Mouse (Mus musculus): ENCODE data around the gene Hdac4. TPM values are rescaled to one million over a fixed set of nuclear protein-coding genes. Genes with fewer than 3 reads are reported as not detected.

The Hdac4 gene
- polyA plus RNA-seq, 1 experiment from 2014 or later, result 15.4 TPM

GRCm38 (mm10) chr1:91920038-91920589 is 275.4 kb downstream of the Hdac4 start:
- Histone ChIP-seq H3K4me2 (ENCODE audit: low read length) (no peak overlapping the region), H3K27ac (replicated peaks in 1 of 2; ENCODE audit: control insufficient read depth in 1 of 2, insufficient read depth in 1 of 2, low read depth in 2 of 2, low read length in 2 of 2) (no peak overlapping the region), H3K9me3 (ENCODE audit: control insufficient read depth, low read length) (0 out of 2 replicates have a peak, but pooled peaks cover 2% of the 10 kb centered on the region), H3K4me3 (ENCODE audit: control insufficient read depth in 1 of 2, insufficient read depth in 1 of 2, low read depth in 1 of 2, low read length in 2 of 2) (no peak overlapping the region), H3K9ac (ENCODE audit: low read length) (no peak overlapping the region), H3K4me1 (ENCODE audit: control insufficient read depth in 2 of 2, insufficient read depth in 2 of 2, low read length in 2 of 2) (peaks cover 18 to 21% of the 10 kb centered on the region in 2 experiments), H3K36me3 (ENCODE audit: control insufficient read depth, insufficient read depth, low read length) (no peaks in the 10 kb centered on the region), H3K27me3 (ENCODE audit: control insufficient read depth, insufficient read depth, low read length) (no peaks in the 10 kb centered on the region)
- WGBS, result 23% methylated on average over 7 of the region's 7 CpGs
- ATAC-seq (ENCODE audit: insufficient number of reproducible peaks, insufficient read depth, low FRiP score, low read depth), result no peak

- Histone ChIP-seq H3K27me3 (ENCODE audit: control insufficient read depth, insufficient read depth, low read length) (no peaks in the 10 kb centered on the region), H3K4me1 (ENCODE audit: control insufficient read depth in 2 of 2, insufficient read depth in 2 of 2, low read length in 2 of 2) (peaks cover 24 to 27% of the 10 kb centered on the region in 2 experiments), H3K4me2 (ENCODE audit: low read length) (no peak overlapping the region), H3K27ac (replicated peaks in 1 of 2; ENCODE audit: control insufficient read depth in 1 of 2, insufficient read depth in 1 of 2, low read depth in 2 of 2, low read length in 2 of 2) (no peak overlapping the region), H3K9me3 (ENCODE audit: control insufficient read depth, low read length) (no peaks in the 10 kb centered on the region), H3K9ac (ENCODE audit: low read length) (no peak overlapping the region), H3K4me3 (ENCODE audit: control insufficient read depth in 1 of 2, insufficient read depth in 1 of 2, low read depth in 1 of 2, low read length in 2 of 2) (no peak overlapping the region), H3K36me3 (ENCODE audit: control insufficient read depth, insufficient read depth, low read length) (no peaks in the 10 kb centered on the region)
- ATAC-seq (ENCODE audit: insufficient number of reproducible peaks, insufficient read depth, low FRiP score, low read depth), result no peak
- 84% methylated on average over 10 of the region's 10 CpGs for WGBS
Measured at GRCm38 (mm10) chr1:91918257-91918800, 277.2 kb downstream of the Hdac4 start.

GRCm38 (mm10) chr1:91917596-91917995 is 277.9 kb downstream of the Hdac4 start:
- peaks cover 25 to 27% of the 10 kb centered on the region in 2 experiments for H3K4me1 ChIP-seq (ENCODE audit: control insufficient read depth in 2 of 2, insufficient read depth in 2 of 2, low read length in 2 of 2)
- no peak for ATAC-seq (ENCODE audit: insufficient number of reproducible peaks, insufficient read depth, low FRiP score, low read depth)
- no peak overlapping the region for H3K4me2 ChIP-seq (ENCODE audit: low read length)
- H3K27me3 ChIP-seq (ENCODE audit: control insufficient read depth, insufficient read depth, low read length), result no peaks in the 10 kb centered on the region
- H3K36me3 ChIP-seq (ENCODE audit: control insufficient read depth, insufficient read depth, low read length), result no peaks in the 10 kb centered on the region
- H3K9me3 ChIP-seq (ENCODE audit: control insufficient read depth, low read length), result no peaks in the 10 kb centered on the region
- no peak overlapping the region for H3K9ac ChIP-seq (ENCODE audit: low read length)
- 71% methylated on average over 2 of the region's 2 CpGs for WGBS
- H3K27ac ChIP-seq (replicated peaks in 1 of 2; ENCODE audit: control insufficient read depth in 1 of 2, insufficient read depth in 1 of 2, low read depth in 2 of 2, low read length in 2 of 2), result no peak overlapping the region
- no peak overlapping the region for H3K4me3 ChIP-seq (ENCODE audit: control insufficient read depth in 1 of 2, insufficient read depth in 1 of 2, low read depth in 1 of 2, low read length in 2 of 2)

- Histone ChIP-seq H3K4me3 (ENCODE audit: control insufficient read depth in 1 of 2, insufficient read depth in 1 of 2, low read depth in 1 of 2, low read length in 2 of 2) (no peak overlapping the region), H3K4me2 (ENCODE audit: low read length) (no peak overlapping the region), H3K27me3 (ENCODE audit: control insufficient read depth, insufficient read depth, low read length) (0 out of 2 replicates have a peak, but pooled peaks cover 2% of the 10 kb centered on the region), H3K36me3 (ENCODE audit: control insufficient read depth, insufficient read depth, low read length) (no peaks in the 10 kb centered on the region), H3K27ac (replicated peaks in 1 of 2; ENCODE audit: control insufficient read depth in 1 of 2, insufficient read depth in 1 of 2, low read depth in 2 of 2, low read length in 2 of 2) (no peak overlapping the region), H3K9ac (ENCODE audit: low read length) (no peak overlapping the region), H3K4me1 (ENCODE audit: control insufficient read depth in 2 of 2, insufficient read depth in 2 of 2, low read length in 2 of 2) (peaks cover 18 to 19% of the 10 kb centered on the region in 2 experiments), H3K9me3 (ENCODE audit: control insufficient read depth, low read length) (no peaks in the 10 kb centered on the region)
- ATAC-seq (ENCODE audit: insufficient number of reproducible peaks, insufficient read depth, low FRiP score, low read depth), result no peak
- WGBS, result 79% methylated on average over 5 of the region's 5 CpGs
Measured at GRCm38 (mm10) chr1:91915961-91916360, 279.5 kb downstream of the Hdac4 start.

GRCm38 (mm10) chr1:91914648-91915047 is 280.9 kb downstream of the Hdac4 start:
- Histone ChIP-seq H3K9me3 (ENCODE audit: control insufficient read depth, low read length) (no peaks in the 10 kb centered on the region), H3K4me1 (ENCODE audit: control insufficient read depth in 2 of 2, insufficient read depth in 2 of 2, low read length in 2 of 2) (peaks cover 10 to 14% of the 10 kb centered on the region in 2 experiments), H3K4me3 (ENCODE audit: control insufficient read depth in 1 of 2, insufficient read depth in 1 of 2, low read depth in 1 of 2, low read length in 2 of 2) (no peak overlapping the region), H3K9ac (ENCODE audit: low read length) (no peak overlapping the region), H3K4me2 (ENCODE audit: low read length) (no peak overlapping the region), H3K27ac (replicated peaks in 1 of 2; ENCODE audit: control insufficient read depth in 1 of 2, insufficient read depth in 1 of 2, low read depth in 2 of 2, low read length in 2 of 2) (no peak overlapping the region), H3K27me3 (ENCODE audit: control insufficient read depth, insufficient read depth, low read length) (0 out of 2 replicates have a peak, but pooled peaks cover 2% of the 10 kb centered on the region), H3K36me3 (ENCODE audit: control insufficient read depth, insufficient read depth, low read length) (no peaks in the 10 kb centered on the region)
- WGBS, result 35% methylated on average over 3 of the region's 3 CpGs
- no peak; the same call in 1 of the 2 replicates for ATAC-seq (ENCODE audit: insufficient number of reproducible peaks, insufficient read depth, low FRiP score, low read depth)

- Histone ChIP-seq H3K27me3 (ENCODE audit: control insufficient read depth, insufficient read depth, low read length) (0 out of 2 replicates have a peak, but pooled peaks cover 2% of the 10 kb centered on the region), H3K4me2 (ENCODE audit: low read length) (no peak overlapping the region), H3K9ac (ENCODE audit: low read length) (no peak overlapping the region), H3K36me3 (ENCODE audit: control insufficient read depth, insufficient read depth, low read length) (no peaks in the 10 kb centered on the region), H3K4me1 (ENCODE audit: control insufficient read depth in 2 of 2, insufficient read depth in 2 of 2, low read length in 2 of 2) (peaks cover 8 to 13% of the 10 kb centered on the region in 2 experiments; a peak in 3 of 4 replicates), H3K27ac (replicated peaks in 1 of 2; ENCODE audit: control insufficient read depth in 1 of 2, insufficient read depth in 1 of 2, low read depth in 2 of 2, low read length in 2 of 2) (no peak overlapping the region), H3K4me3 (ENCODE audit: control insufficient read depth in 1 of 2, insufficient read depth in 1 of 2, low read depth in 1 of 2, low read length in 2 of 2) (no peak overlapping the region), H3K9me3 (ENCODE audit: control insufficient read depth, low read length) (no peaks in the 10 kb centered on the region)
- WGBS, result 47% methylated on average over 6 of the region's 6 CpGs
- no peak for ATAC-seq (ENCODE audit: insufficient number of reproducible peaks, insufficient read depth, low FRiP score, low read depth)
Measured at GRCm38 (mm10) chr1:91913850-91914249, 281.6 kb downstream of the Hdac4 start.

GRCm38 (mm10) chr1:91912227-91913119 is 283.0 kb downstream of the Hdac4 start:
- H3K36me3 ChIP-seq (ENCODE audit: control insufficient read depth, insufficient read depth, low read length), result no peaks in the 10 kb centered on the region
- no peak overlapping the region for H3K4me3 ChIP-seq (ENCODE audit: control insufficient read depth in 1 of 2, insufficient read depth in 1 of 2, low read depth in 1 of 2, low read length in 2 of 2)
- no peak overlapping the region for H3K9ac ChIP-seq (ENCODE audit: low read length)
- H3K27me3 ChIP-seq (ENCODE audit: control insufficient read depth, insufficient read depth, low read length), result peaks cover 7% of the 10 kb centered on the region; the same call in 1 of the 2 replicates
- H3K4me1 ChIP-seq (ENCODE audit: control insufficient read depth in 2 of 2, insufficient read depth in 2 of 2, low read length in 2 of 2), result peaks cover 8 to 13% of the 10 kb centered on the region in 2 experiments; a peak in 3 of 4 replicates
- no peak; the same call in 1 of the 2 replicates for ATAC-seq (ENCODE audit: insufficient number of reproducible peaks, insufficient read depth, low FRiP score, low read depth)
- H3K4me2 ChIP-seq (ENCODE audit: low read length), result no peak overlapping the region
- H3K9me3 ChIP-seq (ENCODE audit: control insufficient read depth, low read length), result no peaks in the 10 kb centered on the region
- H3K27ac ChIP-seq (replicated peaks in 1 of 2; ENCODE audit: control insufficient read depth in 1 of 2, insufficient read depth in 1 of 2, low read depth in 2 of 2, low read length in 2 of 2), result no peak overlapping the region; a peak in 1 of 4 replicates
- 57% methylated on average over 10 of the region's 10 CpGs for WGBS
